Mouse (Mus musculus): ENCODE data around the gene Cmklr1. TPM values are rescaled to one million over a fixed set of nuclear protein-coding genes. Genes with fewer than 3 reads are reported as not detected.

Gene Cmklr1
- polyA plus RNA-seq, 1 experiment from 2014 or later, result 4.2 TPM

DNA sequence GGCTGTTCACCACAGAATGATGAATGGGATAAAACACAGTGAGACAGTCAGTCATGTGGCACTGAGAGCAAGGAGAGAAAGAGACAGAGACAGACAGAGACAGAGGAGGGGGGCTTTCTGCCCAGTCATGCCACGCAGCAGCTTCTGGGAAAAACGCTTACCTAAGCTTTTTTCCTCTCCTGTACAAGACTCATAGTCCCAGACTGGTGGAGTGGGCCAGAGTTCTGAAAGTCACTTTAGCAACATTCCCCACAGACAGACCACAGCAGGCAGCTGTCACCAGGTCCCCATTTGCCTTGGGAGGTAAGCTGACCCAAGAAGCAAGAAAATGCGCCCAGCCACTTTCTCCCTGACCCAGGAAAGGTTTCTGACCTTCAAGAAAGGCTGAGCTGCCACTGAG, 32.2 kb upstream of the Cmklr1 start:
- no peak overlapping the region for H3K9ac ChIP-seq (ENCODE audit: low read length)
- H3K36me3 ChIP-seq (ENCODE audit: control insufficient read depth, insufficient read depth, low read length), result no peaks in the 10 kb centered on the region
- H3K27me3 ChIP-seq (ENCODE audit: control insufficient read depth, insufficient read depth, low read length), result no peaks in the 10 kb centered on the region
- no peak overlapping the region for H3K4me2 ChIP-seq (ENCODE audit: low read depth, low read length)
- H3K9me3 ChIP-seq (replicated peaks; ENCODE audit: control insufficient read depth, low read length), result no peaks in the 10 kb centered on the region
- 71% methylated on average over 3 of the region's 3 CpGs for WGBS
- no peak overlapping the region for H3K4me3 ChIP-seq (replicated peaks; ENCODE audit: low read length)
- no peak overlapping the region for H3K27ac ChIP-seq (ENCODE audit: low read length)
- ATAC-seq (ENCODE audit: insufficient read depth, low FRiP score), result no peak
- no peaks in the 10 kb centered on the region for H3K4me1 ChIP-seq (ENCODE audit: control insufficient read depth, insufficient read depth, low read length)

DNA sequence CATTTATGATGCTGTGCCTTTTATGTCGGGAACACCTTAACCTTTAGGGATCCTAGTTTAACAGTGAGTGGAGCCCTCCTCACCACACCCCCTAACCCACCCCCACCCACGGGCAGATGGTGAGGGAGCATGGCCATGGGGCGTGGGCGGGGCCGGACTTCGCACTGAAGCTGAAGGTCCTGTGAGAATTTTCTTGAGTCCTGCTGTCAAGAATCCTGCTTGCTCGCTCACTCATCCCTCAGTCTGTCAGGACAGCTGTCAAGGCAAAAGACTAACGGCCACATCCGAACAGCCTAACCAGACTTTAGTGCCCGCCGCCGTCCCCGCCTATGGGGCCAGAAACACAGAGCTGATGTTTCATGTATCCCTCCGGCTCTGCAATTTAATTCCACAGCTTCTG, 31.0 kb upstream of the Cmklr1 start:
- ATAC-seq (ENCODE audit: insufficient read depth, low FRiP score), result no peak
- WGBS, result 73% methylated on average over 14 of the region's 14 CpGs
- H3K4me1 ChIP-seq (ENCODE audit: control insufficient read depth, insufficient read depth, low read length), result no peaks in the 10 kb centered on the region

DNA sequence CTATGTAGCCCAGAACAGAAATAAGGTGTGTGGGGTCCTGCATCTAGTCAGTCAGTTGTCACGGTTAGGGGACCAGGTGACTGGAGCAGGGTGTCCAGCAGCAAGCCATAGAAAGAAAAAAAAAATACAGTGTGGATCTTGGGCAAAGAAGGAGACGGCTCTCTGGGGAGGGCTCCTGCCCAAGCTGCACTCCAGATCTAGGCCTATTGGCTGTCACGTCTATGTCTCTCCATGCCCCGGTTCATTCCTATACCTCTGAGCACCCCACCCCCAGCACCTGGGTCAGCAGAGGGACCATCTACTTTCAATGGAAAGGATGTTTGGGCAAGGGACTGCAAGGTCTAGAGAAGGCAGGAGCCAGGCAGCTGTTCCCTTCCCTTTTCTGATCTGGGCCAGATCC, 29.3 kb upstream of the Cmklr1 start:
- no peak overlapping the region for H3K27ac ChIP-seq (ENCODE audit: low read length)
- H3K4me1 ChIP-seq (ENCODE audit: control insufficient read depth, insufficient read depth, low read length), result no peaks in the 10 kb centered on the region
- no peaks in the 10 kb centered on the region for H3K36me3 ChIP-seq (ENCODE audit: control insufficient read depth, insufficient read depth, low read length)
- H3K4me2 ChIP-seq (ENCODE audit: low read depth, low read length), result no peak overlapping the region
- no peak overlapping the region for H3K9ac ChIP-seq (ENCODE audit: low read length)
- no peak overlapping the region for H3K4me3 ChIP-seq (replicated peaks; ENCODE audit: low read length)
- H3K27me3 ChIP-seq (ENCODE audit: control insufficient read depth, insufficient read depth, low read length), result no peaks in the 10 kb centered on the region
- ATAC-seq (ENCODE audit: insufficient read depth, low FRiP score), result no peak
- no peaks in the 10 kb centered on the region for H3K9me3 ChIP-seq (replicated peaks; ENCODE audit: control insufficient read depth, low read length)
- 87% methylated on average over 4 of the region's 4 CpGs for WGBS

More for the DNA sequence above, 31.0 kb upstream of the Cmklr1 start:
- H3K9ac ChIP-seq (ENCODE audit: low read length), result no peak overlapping the region
- H3K27me3 ChIP-seq (ENCODE audit: control insufficient read depth, insufficient read depth, low read length), result no peaks in the 10 kb centered on the region
- H3K4me2 ChIP-seq (ENCODE audit: low read depth, low read length), result no peak overlapping the region
- H3K4me3 ChIP-seq (replicated peaks; ENCODE audit: low read length), result no peak overlapping the region
- no peaks in the 10 kb centered on the region for H3K9me3 ChIP-seq (replicated peaks; ENCODE audit: control insufficient read depth, low read length)
- H3K36me3 ChIP-seq (ENCODE audit: control insufficient read depth, insufficient read depth, low read length), result no peaks in the 10 kb centered on the region
- no peak overlapping the region for H3K27ac ChIP-seq (ENCODE audit: low read length)

DNA sequence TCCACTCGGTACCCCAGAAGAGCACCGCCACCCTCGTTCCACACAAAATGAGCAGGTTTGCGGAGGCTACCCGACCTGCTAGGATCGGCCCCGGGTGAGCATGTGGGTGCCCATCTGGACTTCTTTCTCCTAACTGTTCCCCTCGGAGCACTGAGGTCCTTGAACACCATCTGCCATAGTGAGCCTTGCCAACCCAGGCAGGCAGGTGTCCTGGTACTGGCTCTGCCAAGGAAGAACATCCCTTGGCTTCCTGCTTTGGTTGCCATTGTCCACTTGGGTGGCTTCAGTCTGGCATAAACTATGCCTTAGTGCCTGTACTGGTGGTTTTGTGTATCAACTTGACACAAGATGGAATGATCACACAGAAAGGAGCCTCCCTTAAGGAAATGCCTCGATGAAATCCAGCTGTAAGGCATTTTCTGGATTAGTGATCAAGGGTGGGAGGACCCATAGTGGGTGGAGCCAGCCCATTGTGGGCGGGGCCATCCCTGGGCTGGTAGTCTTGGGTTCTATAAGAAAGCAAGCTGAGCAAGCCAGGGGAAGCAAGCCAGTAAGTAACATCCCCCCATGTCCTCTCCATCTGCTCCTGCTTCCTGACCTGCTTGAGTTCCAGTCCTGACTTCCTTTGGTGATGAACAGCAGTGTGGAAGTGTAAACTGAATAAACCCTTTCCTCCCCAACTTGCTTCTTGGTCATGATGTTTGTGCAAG, 28.7 kb upstream of the Cmklr1 start:
- Histone ChIP-seq H3K4me2 (ENCODE audit: low read depth, low read length) (no peak overlapping the region), H3K27me3 (ENCODE audit: control insufficient read depth, insufficient read depth, low read length) (no peaks in the 10 kb centered on the region), H3K9ac (ENCODE audit: low read length) (no peak overlapping the region), H3K4me1 (ENCODE audit: control insufficient read depth, insufficient read depth, low read length) (no peaks in the 10 kb centered on the region), H3K4me3 (replicated peaks; ENCODE audit: low read length) (no peak overlapping the region), H3K9me3 (replicated peaks; ENCODE audit: control insufficient read depth, low read length) (no peaks in the 10 kb centered on the region), H3K36me3 (ENCODE audit: control insufficient read depth, insufficient read depth, low read length) (no peaks in the 10 kb centered on the region), H3K27ac (ENCODE audit: low read length) (no peak overlapping the region)
- ATAC-seq (ENCODE audit: insufficient read depth, low FRiP score), result no peak
- WGBS, result 80% methylated on average over 10 of the region's 10 CpGs

DNA sequence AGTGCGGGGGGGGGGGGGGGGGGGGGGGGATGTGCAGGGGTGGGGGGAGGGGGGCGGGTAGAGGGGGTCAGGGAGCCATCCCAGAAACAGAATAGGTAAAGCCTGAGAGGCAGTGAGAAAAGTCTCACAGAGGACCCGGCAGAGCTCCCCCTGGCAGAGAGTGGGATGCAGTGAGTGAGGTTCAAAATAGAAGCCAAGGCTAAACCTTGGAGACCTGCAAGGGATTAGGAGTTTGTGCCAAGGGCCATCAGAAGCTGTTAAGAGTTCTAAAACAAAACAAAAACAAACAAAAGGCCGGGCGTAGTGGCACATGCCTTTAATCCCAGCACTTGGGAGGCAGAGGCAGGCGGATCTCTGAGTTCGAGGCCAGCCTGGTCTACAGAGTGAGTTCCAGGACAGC, 27.3 kb upstream of the Cmklr1 start:
- no peaks in the 10 kb centered on the region for H3K27me3 ChIP-seq (ENCODE audit: control insufficient read depth, insufficient read depth, low read length)
- 81% methylated on average over 5 of the region's 7 CpGs for WGBS
- H3K4me2 ChIP-seq (ENCODE audit: low read depth, low read length), result no peak overlapping the region
- H3K4me3 ChIP-seq (replicated peaks; ENCODE audit: low read length), result no peak overlapping the region
- no peaks in the 10 kb centered on the region for H3K9me3 ChIP-seq (replicated peaks; ENCODE audit: control insufficient read depth, low read length)
- no peak overlapping the region for H3K27ac ChIP-seq (ENCODE audit: low read length)
- no peak for ATAC-seq (ENCODE audit: insufficient read depth, low FRiP score)
- H3K4me1 ChIP-seq (ENCODE audit: control insufficient read depth, insufficient read depth, low read length), result no peaks in the 10 kb centered on the region
- H3K9ac ChIP-seq (ENCODE audit: low read length), result no peak overlapping the region
- H3K36me3 ChIP-seq (ENCODE audit: control insufficient read depth, insufficient read depth, low read length), result no peaks in the 10 kb centered on the region

DNA sequence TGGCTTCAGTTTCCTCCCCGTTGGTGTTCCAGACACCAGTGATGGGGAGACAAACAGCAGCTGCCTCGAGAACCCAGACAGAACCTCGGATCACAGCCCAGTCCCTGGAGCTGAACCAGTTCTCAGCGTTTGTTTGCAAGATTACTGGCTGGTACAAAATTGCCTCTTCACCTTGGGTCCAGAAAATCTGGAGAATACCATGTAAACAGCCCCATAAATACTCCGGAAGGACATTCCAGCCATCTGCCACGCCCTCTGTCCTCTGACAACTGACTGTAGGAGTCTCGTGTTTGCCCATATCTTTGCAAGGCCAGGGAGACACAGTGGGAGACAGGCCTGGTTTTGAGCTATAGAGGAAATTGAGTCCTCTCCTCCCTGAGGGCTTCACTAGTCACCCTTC, 24.6 kb upstream of the Cmklr1 start:
- H3K4me3 ChIP-seq (replicated peaks; ENCODE audit: low read length), result no peak overlapping the region
- no peak overlapping the region for H3K4me2 ChIP-seq (ENCODE audit: low read depth, low read length)
- WGBS, result 61% methylated on average over 7 of the region's 7 CpGs
- H3K27me3 ChIP-seq (ENCODE audit: control insufficient read depth, insufficient read depth, low read length), result no peaks in the 10 kb centered on the region
- H3K4me1 ChIP-seq (ENCODE audit: control insufficient read depth, insufficient read depth, low read length), result no peaks in the 10 kb centered on the region
- ATAC-seq (ENCODE audit: insufficient read depth, low FRiP score), result no peak
- no peak overlapping the region for H3K27ac ChIP-seq (ENCODE audit: low read length)
- no peaks in the 10 kb centered on the region for H3K9me3 ChIP-seq (replicated peaks; ENCODE audit: control insufficient read depth, low read length)
- H3K36me3 ChIP-seq (ENCODE audit: control insufficient read depth, insufficient read depth, low read length), result no peaks in the 10 kb centered on the region
- no peak overlapping the region for H3K9ac ChIP-seq (ENCODE audit: low read length)

DNA sequence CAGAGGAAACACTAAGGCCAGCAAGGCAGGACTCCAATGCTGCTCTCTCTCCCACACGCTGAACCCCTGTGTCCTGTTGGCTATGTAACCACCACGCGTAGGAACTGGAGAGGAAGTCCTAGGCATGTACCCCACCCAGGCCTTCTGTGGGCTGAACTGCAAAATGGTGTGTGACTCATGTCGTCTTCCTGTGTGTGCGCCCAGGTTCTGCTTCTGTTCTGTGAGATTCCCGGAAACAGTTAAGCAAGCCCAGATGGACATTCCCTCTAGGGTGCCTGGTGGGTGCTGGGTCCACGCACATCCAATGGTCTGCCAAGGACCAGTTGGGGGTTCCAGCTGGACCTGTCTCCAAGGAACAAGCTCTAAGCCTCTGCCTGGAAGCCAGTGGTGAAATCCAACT, 22.2 kb upstream of the Cmklr1 start:
- Histone ChIP-seq H3K4me2 (ENCODE audit: low read depth, low read length) (no peak overlapping the region), H3K9me3 (replicated peaks; ENCODE audit: control insufficient read depth, low read length) (no peaks in the 10 kb centered on the region), H3K4me1 (ENCODE audit: control insufficient read depth, insufficient read depth, low read length) (no peaks in the 10 kb centered on the region), H3K36me3 (ENCODE audit: control insufficient read depth, insufficient read depth, low read length) (no peaks in the 10 kb centered on the region), H3K4me3 (replicated peaks; ENCODE audit: low read length) (no peak overlapping the region), H3K27me3 (ENCODE audit: control insufficient read depth, insufficient read depth, low read length) (no peaks in the 10 kb centered on the region), H3K27ac (ENCODE audit: low read length) (no peak overlapping the region), H3K9ac (ENCODE audit: low read length) (no peak overlapping the region)
- 74% methylated on average over 7 of the region's 7 CpGs for WGBS
- no peak for ATAC-seq (ENCODE audit: insufficient read depth, low FRiP score)

DNA sequence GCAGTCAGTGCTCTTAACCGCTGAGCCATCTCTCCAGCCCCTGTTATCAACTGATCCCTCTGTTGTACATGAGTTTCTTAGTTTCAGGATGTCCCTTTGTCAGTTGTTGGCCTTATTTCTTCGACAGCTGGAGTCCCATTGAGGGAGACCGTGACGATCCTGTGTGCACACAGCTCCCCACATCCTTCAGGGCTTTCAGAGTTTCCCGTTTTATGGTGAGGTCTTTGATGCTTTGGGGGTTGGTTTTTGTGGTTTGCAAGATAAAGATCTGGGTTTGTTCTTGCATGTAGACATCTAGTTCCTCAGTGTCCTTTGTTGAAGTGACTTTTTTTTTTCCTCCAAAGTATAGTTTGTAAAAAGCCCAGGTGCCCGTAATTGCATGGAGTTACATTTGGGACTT, 20.4 kb upstream of the Cmklr1 start:
- ATAC-seq (ENCODE audit: insufficient read depth, low FRiP score), result no peak
- Histone ChIP-seq H3K27me3 (ENCODE audit: control insufficient read depth, insufficient read depth, low read length) (no peaks in the 10 kb centered on the region), H3K27ac (ENCODE audit: low read length) (no peak overlapping the region), H3K36me3 (ENCODE audit: control insufficient read depth, insufficient read depth, low read length) (no peaks in the 10 kb centered on the region), H3K4me1 (ENCODE audit: control insufficient read depth, insufficient read depth, low read length) (no peaks in the 10 kb centered on the region), H3K9me3 (replicated peaks; ENCODE audit: control insufficient read depth, low read length) (no peaks in the 10 kb centered on the region), H3K4me3 (replicated peaks; ENCODE audit: low read length) (no peak overlapping the region), H3K4me2 (ENCODE audit: low read depth, low read length) (no peak overlapping the region), H3K9ac (ENCODE audit: low read length) (no peak overlapping the region)
- WGBS, result 71% methylated on average over 6 of the region's 6 CpGs

DNA sequence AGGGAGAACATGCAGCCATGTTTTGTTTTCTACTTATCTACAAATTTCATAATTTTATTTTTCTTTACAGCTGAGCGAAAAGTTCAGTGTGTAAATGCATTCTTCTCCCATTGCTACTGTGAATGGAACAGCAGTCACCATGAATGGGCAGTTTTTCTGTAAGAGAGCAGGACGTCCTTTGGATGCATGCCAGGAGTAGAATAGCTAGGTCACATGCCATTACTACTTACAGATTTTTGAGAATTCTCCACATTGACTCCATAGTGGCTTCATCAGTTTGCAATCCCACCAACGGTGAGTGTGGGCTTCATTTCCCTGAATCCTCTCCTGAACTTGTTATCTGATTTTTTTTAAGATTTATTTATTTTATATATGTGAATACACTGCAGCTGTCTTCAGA, 19.9 kb upstream of the Cmklr1 start:
- Histone ChIP-seq H3K4me3 (replicated peaks; ENCODE audit: low read length) (no peak overlapping the region), H3K9ac (ENCODE audit: low read length) (no peak overlapping the region), H3K27me3 (ENCODE audit: control insufficient read depth, insufficient read depth, low read length) (no peaks in the 10 kb centered on the region), H3K36me3 (ENCODE audit: control insufficient read depth, insufficient read depth, low read length) (no peaks in the 10 kb centered on the region), H3K4me2 (ENCODE audit: low read depth, low read length) (no peak overlapping the region), H3K27ac (ENCODE audit: low read length) (no peak overlapping the region), H3K4me1 (ENCODE audit: control insufficient read depth, insufficient read depth, low read length) (no peaks in the 10 kb centered on the region), H3K9me3 (replicated peaks; ENCODE audit: control insufficient read depth, low read length) (no peaks in the 10 kb centered on the region)
- no peak for ATAC-seq (ENCODE audit: insufficient read depth, low FRiP score)
- 65% methylated on average over 3 of the region's 3 CpGs for WGBS
